ENCODE assay signal across 11 mouse cellular contexts in genomic region chr14:52100170-52100960, GRCm38 (mm10). TPM values are rescaled to one million over a fixed set of nuclear protein-coding genes. Genes with fewer than 3 reads are reported as not detected.
DNase-seq lines count a peak whose midpoint lies in the region; ATAC-seq and TF ChIP-seq lines count a peak whose summit lies in the region.
"Had no signal": no experiment of that assay in that cellular context is flagged by ENCODE, and none has a peak within 500 bp of the region (broad histone marks: within the 10 kb centered on the region; RNA-seq: fewer than 3 reads in every experiment).

No protein-coding gene starts in this region.

- TF ChIP-seq CTCF in cerebellum, adult 2 months (IDR thresholded peaks at IDR 0.05; ENCODE audit: borderline replicate concordance, insufficient read depth, low read depth, low read length) = no peak
- TF ChIP-seq CTCF in lung, embryonic 14.5 days (IDR thresholded peaks at IDR 0.05; ENCODE audit: low read depth) = no peak
- no peak for TF ChIP-seq CTCF in intestine, postnatal 0 days (IDR thresholded peaks at IDR 0.05; ENCODE audit: low read depth)

- H3K9ac ChIP-seq in lung, embryonic 14.5 days = no peak overlapping the region
- H3K9ac ChIP-seq in intestine, postnatal 0 days (ENCODE audit: low read depth, low read length) = no peak overlapping the region
- no peak overlapping the region for H3K9ac ChIP-seq in neural tube, embryonic 14.5 days (replicated peaks; ENCODE audit: low read depth, low read length)

- peak overlapping the region; percentile 59 for H3K4me3 ChIP-seq in cerebellum, adult 2 months (replicated peaks; ENCODE audit: insufficient read depth, low read depth, low read length)
- H3K4me3 ChIP-seq in lung, embryonic 14.5 days (ENCODE audit: low read depth, low read length) = peak overlapping the region; percentile 8; the same call in 1 of the 2 replicates
- H3K4me3 ChIP-seq in intestine, postnatal 0 days (ENCODE audit: low read depth, low read length) = no peak overlapping the region
- no peak overlapping the region for H3K4me3 ChIP-seq in neural tube, embryonic 14.5 days (ENCODE audit: low read depth, low read length)

- ATAC-seq in lung, embryonic 14.5 days (ENCODE audit: insufficient read depth) = no peak
- ATAC-seq in intestine, postnatal 0 days = no peak
- ATAC-seq in neural tube, embryonic 14.5 days (ENCODE audit: low read depth) = no peak

- no peaks in the 10 kb centered on the region for H3K9me3 ChIP-seq in lung, embryonic 14.5 days (ENCODE audit: low read depth, low read length)
- no peaks in the 10 kb centered on the region for H3K9me3 ChIP-seq in intestine, postnatal 0 days (ENCODE audit: control insufficient read depth)
- H3K9me3 ChIP-seq in neural tube, embryonic 14.5 days (ENCODE audit: control insufficient read depth, low read length) = no peaks in the 10 kb centered on the region

- H3K27ac ChIP-seq in cerebellum, adult 2 months (ENCODE audit: insufficient read depth, low read length) = no peak overlapping the region
- H3K27ac ChIP-seq in lung, embryonic 14.5 days (ENCODE audit: low read depth) = no peak overlapping the region
- H3K27ac ChIP-seq in intestine, postnatal 0 days (ENCODE audit: low read depth, low read length) = no peak overlapping the region
- H3K27ac ChIP-seq in neural tube, embryonic 14.5 days (ENCODE audit: low read depth, low read length) = no peak overlapping the region

- no peaks in the 10 kb centered on the region for H3K27me3 ChIP-seq in cerebellum, adult 2 months (ENCODE audit: control insufficient read depth, insufficient read depth, low read length)
- H3K27me3 ChIP-seq in lung, embryonic 14.5 days (ENCODE audit: insufficient read depth, low read length) = no peaks in the 10 kb centered on the region
- H3K27me3 ChIP-seq in intestine, postnatal 0 days (replicated peaks; ENCODE audit: control insufficient read depth, insufficient read depth, low read length) = no peaks in the 10 kb centered on the region
- H3K27me3 ChIP-seq in neural tube, embryonic 14.5 days (ENCODE audit: control insufficient read depth, insufficient read depth, low read length) = no peaks in the 10 kb centered on the region

- peaks cover 37% of the 10 kb centered on the region for H3K36me3 ChIP-seq in lung, embryonic 14.5 days (ENCODE audit: insufficient read depth)
- H3K36me3 ChIP-seq in intestine, postnatal 0 days (ENCODE audit: control insufficient read depth, insufficient read depth) = peaks cover 8% of the 10 kb centered on the region
- H3K36me3 ChIP-seq in neural tube, embryonic 14.5 days (ENCODE audit: control insufficient read depth, insufficient read depth, low read length) = peaks cover 10% of the 10 kb centered on the region; the same call in 1 of the 2 replicates

- no peak for DNase-seq in cerebellum, adult 2 months
- no peak for DNase-seq in cerebellum, postnatal 14 days
- DNase-seq in lung, embryonic 14.5 days = no peak
- DNase-seq in lung, postnatal 25 days (ENCODE audit: low spot score) = no peak
- no peak for DNase-seq in cerebellum, postnatal 25 days
- DNase-seq in yolk sac, embryonic 10.5 days (ENCODE audit: low spot score) = no peak
- DNase-seq: adrenal gland, postnatal 25 days; kidney, postnatal 4 days had no signal

- 18% methylated on average over 5 of the region's 5 CpGs for WGBS in cerebellum, adult 2 months
- 64% methylated on average over 5 of the region's 5 CpGs for WGBS in lung, embryonic 14.5 days
- WGBS in intestine, postnatal 0 days = 40% methylated on average over 5 of the region's 5 CpGs
- 83% methylated on average over 5 of the region's 5 CpGs for WGBS in neural tube, embryonic 14.5 days

- no peak for TF ChIP-seq POLR2A in cerebellum, adult 2 months (IDR thresholded peaks at IDR 0.05; ENCODE audit: borderline replicate concordance, insufficient read depth, low read length)

- peaks cover 2% of the 10 kb centered on the region; the same call in 1 of the 2 replicates for H3K4me1 ChIP-seq in cerebellum, adult 2 months (ENCODE audit: control insufficient read depth, insufficient read depth, low read length)
- peaks cover 10% of the 10 kb centered on the region; the same call in 1 of the 2 replicates for H3K4me1 ChIP-seq in lung, embryonic 14.5 days (ENCODE audit: insufficient read depth)
- H3K4me1 ChIP-seq in intestine, postnatal 0 days (replicated peaks; ENCODE audit: control insufficient read depth, insufficient read depth, low read length) = 0 out of 2 replicates have a peak, but pooled peaks cover 7% of the 10 kb centered on the region
- H3K4me1 ChIP-seq in neural tube, embryonic 14.5 days (ENCODE audit: control insufficient read depth, insufficient read depth, low read length) = peaks cover 24% of the 10 kb centered on the region

- peak overlapping the region; percentile 87 for H3K4me2 ChIP-seq in lung, embryonic 14.5 days
- peak overlapping the region; percentile 63; the same call in 1 of the 2 replicates for H3K4me2 ChIP-seq in intestine, postnatal 0 days (replicated peaks; ENCODE audit: low read depth)
- peak overlapping the region; percentile 54 for H3K4me2 ChIP-seq in neural tube, embryonic 14.5 days (ENCODE audit: low read depth, low read length)

RNA-seq across cellular contexts. Expression of gene Hnrnpc, which starts 3.5 kb away (rescaled TPM):
- 254 and 281 TPM in 2 replicates for polyA plus RNA-seq in cerebellum, adult 2 months (2012; rRNA removed)
- polyA plus RNA-seq in lung, embryonic 14.5 days (2014; fragmentation: Nextera tagmentation; extraction: Ambion mirVana) = 673 and 695 TPM in 2 replicates
- polyA plus RNA-seq in intestine, postnatal 0 days (2015; fragmentation: Nextera tagmentation; extraction: Ambion mirVana) = 153 and 163 TPM in 2 replicates
- 432 and 490 TPM in 2 replicates for polyA plus RNA-seq in neural tube, embryonic 14.5 days (2014; fragmentation: Nextera tagmentation; extraction: Ambion mirVana)

RNA-seq across cellular contexts. Expression of gene Rpgrip1, which starts 10.1 kb away (rescaled TPM):
- polyA plus RNA-seq in cerebellum, adult 2 months (2012; rRNA removed) = 1.1 and 1.2 TPM in 2 replicates
- 76.1 TPM in 2 replicates for polyA plus RNA-seq in lung, embryonic 14.5 days (2014; fragmentation: Nextera tagmentation; extraction: Ambion mirVana)
- polyA plus RNA-seq in intestine, postnatal 0 days (2015; fragmentation: Nextera tagmentation; extraction: Ambion mirVana) = 23.2 and 24.4 TPM in 2 replicates
- 42.0 and 47.5 TPM in 2 replicates for polyA plus RNA-seq in neural tube, embryonic 14.5 days (2014; fragmentation: Nextera tagmentation; extraction: Ambion mirVana)

RNA-seq across cellular contexts. Expression of gene Olfr221, which starts 58.1 kb away (rescaled TPM):
- 0.03 and 0.10 TPM in 2 replicates for polyA plus RNA-seq in cerebellum, adult 2 months (2012; rRNA removed)
- not detected in 2 replicates for polyA plus RNA-seq in lung, embryonic 14.5 days (2014; fragmentation: Nextera tagmentation; extraction: Ambion mirVana)
- not detected in 2 replicates for polyA plus RNA-seq in intestine, postnatal 0 days (2015; fragmentation: Nextera tagmentation; extraction: Ambion mirVana)
- polyA plus RNA-seq in neural tube, embryonic 14.5 days (2014; fragmentation: Nextera tagmentation; extraction: Ambion mirVana) = not detected in 2 replicates
- polyA plus RNA-seq: embryonic facial prominence, embryonic 11.5 days had no signal

Comparison
In these comparisons a context has a peak if more than half of its experiments do, and no peak if none do; other contexts are left out.
1. H3K4me3 ChIP-seq: peak in cerebellum, adult 2 months (single experiment) and lung, embryonic 14.5 days (single experiment); none in intestine, postnatal 0 days (single experiment) and neural tube, embryonic 14.5 days (single experiment).
2. RNA of gene Rpgrip1, which starts 10.1 kb away (polyA plus RNA-seq): 76.1 TPM in lung, embryonic 14.5 days, 42.0 to 47.5 TPM in neural tube, embryonic 14.5 days and 23.2 to 24.4 TPM in intestine, postnatal 0 days; 1.1 to 1.2 TPM in cerebellum, adult 2 months; every median in the first group is over 10 times any median in the second.
3. Peak in every context shown above with its lines, with median percentiles within 50 percentile points of each other: H3K4me2 ChIP-seq.